Mouse (Mus musculus) gastrocnemius, adult 18-20 months (tissue): ENCODE data around the gene Mapk1ip1. TPM values are rescaled to one million over a fixed set of nuclear protein-coding genes. Genes with fewer than 3 reads are reported as not detected.

ENCODE experiments used
- DNase-seq: peaks from one replicate; pipeline ENCODE4 v3.0.0; 2021; ENCODE audit warnings: low spot score
- long read RNA-seq, 2 experiments: library from polyadenylated mRNA; stranded (forward); transcript quantifications; one replicate each; pipeline ENCODE4 v2.0.0; 2021
- total RNA-seq, 2 experiments: library from RNA; stranded (reverse); gene quantifications; 2 replicates each; pipeline ENCODE4 v1.2.3; 2021

Gene Mapk1ip1
- total RNA-seq = 10 to 100 TPM; 26.6 to 27.0 TPM
- long read RNA-seq, experiment 1, transcript Mapk1ip1-201 (2 exons, 1,502 nt) = major isoform, 18 of 23 reads
- long read RNA-seq, experiment 1, partial matches to known transcripts = 0 of 23 reads
- long read RNA-seq, experiment 1, other reads (novel, unspliced or antisense) = 5 of 23 reads
- long read RNA-seq, experiment 2, transcript Mapk1ip1-201 (2 exons, 1,502 nt) = major isoform, 26 of 30 reads
- long read RNA-seq, experiment 2, partial matches to known transcripts = 0 of 30 reads
- long read RNA-seq, experiment 2, other reads (novel, unspliced or antisense) = 4 of 30 reads

DNA sequence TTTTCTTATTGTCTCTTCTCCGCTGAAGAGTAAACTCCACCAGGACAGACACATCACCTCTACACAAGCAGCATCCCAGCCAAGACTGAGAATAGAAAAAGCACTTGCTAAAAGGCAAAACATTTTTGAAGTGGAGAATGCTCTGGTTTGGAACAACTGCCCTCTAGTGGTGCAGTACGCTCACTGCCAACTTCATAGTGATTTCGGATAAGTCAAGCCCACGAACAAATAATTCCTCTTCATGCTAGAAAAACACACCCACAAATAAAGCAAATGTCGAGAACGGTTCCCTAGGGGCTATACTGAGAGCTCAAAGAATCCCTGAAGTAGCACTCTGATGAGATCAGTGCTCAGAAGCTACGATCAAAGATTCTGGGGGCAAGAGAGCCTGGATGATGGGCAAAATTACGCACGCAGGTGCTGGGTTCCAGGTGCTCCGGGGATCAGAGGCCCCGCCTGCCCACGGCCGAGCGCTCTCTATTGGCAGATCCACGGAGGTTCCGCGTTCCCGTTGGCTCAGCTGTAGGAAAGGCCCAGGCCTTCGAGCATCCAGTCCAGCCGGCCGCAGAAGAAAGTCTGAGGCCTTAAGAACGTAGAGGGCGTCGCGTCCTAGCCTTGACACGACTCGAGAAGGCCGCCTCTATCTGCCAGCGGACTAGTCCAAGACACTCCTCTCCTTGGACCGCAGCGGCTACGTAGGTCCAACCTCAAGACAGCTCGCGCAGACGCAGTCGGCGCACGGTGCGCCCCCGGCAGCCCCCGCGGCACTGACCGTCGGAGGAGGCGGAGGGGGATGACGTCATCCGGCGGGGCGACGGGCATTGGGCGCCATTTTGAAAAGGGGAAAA lies at the start of gene Mapk1ip1, which contains the start of gene Ppp2r2d:
Gene Mapk1ip1 (minus strand): TSS at position 730 of the 848 bp plus-strand sequence.
Gene Ppp2r2d (plus strand): TSS at position 536 of the 848 bp plus-strand sequence.
- peak; percentile 97 for DNase-seq

DNA sequence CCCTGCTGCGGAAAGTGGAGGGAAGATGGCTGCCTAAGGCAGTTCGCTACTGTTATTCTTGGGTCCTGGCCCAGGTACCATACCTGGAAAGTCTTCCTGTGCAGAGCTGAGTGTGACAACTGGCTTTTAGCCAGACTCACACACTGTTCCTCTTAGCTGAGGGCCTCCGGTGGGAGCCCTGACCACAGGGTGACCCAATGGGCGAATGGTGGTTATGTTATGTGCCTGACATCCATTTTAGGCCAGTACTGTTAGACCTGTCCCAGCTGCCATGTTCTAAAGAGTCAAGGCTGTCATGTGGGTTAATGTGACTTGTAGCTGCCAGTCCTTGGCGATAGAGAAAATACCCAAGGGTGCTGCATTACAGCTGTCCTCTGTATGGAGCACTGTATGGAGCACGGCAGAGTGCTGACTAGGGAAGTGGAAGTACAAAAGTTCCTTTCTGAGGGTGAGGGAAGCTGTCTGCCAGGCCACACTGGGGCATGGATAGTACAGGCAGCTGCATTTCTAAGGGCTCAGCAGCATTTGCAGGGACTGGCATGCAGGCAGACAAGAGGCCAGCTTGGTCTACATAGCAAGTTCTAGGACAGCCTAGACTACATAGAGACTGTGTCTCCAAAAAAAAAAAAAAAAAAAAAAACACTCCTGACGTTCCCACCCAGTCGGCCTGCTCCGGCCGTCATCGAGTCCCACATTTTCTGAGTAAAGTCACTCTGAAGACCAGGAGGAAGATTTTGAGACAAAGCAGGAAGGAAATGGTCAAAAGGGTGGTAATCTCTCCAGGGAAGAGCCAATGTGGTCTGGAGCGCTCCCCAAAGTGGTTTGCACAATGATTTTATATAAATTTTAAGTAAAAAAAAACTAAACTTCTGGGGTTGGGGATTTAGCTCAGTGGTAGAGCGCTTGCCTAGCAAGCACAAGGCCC lies 39.6 kb upstream of the Mapk1ip1 start:
- no peak for DNase-seq

DNA sequence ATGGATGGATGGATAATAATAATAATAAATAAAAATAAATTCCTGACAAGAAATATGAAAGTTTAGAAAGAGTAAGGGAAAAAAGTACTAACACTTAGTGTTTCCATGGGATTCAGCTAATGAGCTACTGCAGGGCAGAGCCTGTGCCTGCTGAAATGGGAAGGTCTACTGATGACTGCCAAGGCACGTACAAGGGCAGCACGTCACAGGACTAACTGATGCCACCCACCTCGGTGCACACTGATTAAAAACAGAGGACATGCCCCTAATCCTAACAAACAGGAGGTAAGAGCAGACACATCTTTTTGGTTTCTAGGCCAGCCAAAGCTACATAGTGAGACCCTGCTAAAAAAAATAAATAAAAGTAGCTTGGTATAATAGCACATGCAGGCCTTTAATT lies 37.7 kb upstream of the Mapk1ip1 start:
- no peak for DNase-seq

DNA sequence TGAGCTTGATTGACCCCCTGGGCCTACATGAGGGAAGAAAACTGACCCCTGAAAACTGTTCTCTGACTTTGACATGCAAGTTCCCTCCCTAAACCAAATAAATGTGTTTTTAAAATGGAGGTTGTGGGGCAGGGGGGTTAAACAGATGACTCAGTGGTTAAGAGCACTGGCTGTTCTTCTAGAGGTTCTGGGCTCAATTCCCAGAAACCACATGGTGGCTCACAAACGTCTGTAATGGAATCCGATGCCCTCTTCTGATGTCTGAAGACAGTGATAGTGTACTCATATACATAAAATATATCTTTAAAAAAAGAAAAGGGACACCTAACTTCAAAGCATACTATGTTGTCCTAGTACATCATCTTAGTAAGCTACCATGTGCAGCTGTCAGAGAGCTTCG lies 29.0 kb upstream of the Mapk1ip1 start:
- DNase-seq = peak; percentile 30

DNA sequence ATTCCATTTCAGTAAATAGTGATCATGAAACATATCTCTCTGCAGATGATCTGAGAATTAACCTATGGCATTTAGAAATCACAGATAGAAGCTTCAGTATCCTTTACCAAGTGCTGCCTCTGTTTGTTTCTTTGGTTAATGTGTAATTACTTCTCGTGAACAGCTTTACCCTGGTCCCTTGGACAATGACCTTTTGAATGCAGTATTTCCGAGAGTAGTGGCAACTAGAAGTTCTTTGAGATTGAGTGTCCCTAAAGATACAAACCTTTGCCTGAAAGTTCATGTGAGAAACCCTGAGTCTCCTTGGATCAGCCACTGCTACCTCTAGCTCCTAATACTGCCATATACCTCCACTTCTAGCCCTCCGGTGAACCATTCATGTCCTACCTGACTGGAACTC lies 26.9 kb upstream of the Mapk1ip1 start:
- DNase-seq = no peak

GRCm38 (mm10) chr7:138868316-138868715 lies 22.2 kb upstream of the Mapk1ip1 start:
- DNase-seq = no peak

GRCm38 (mm10) chr7:138867286-138867685 lies 21.2 kb upstream of the Mapk1ip1 start:
- DNase-seq = no peak

GRCm38 (mm10) chr7:138864776-138865175 lies 18.7 kb upstream of the Mapk1ip1 start:
- DNase-seq = no peak

- DNase-seq = peak; percentile 37
Measured at GRCm38 (mm10) chr7:138863950-138864572, 18.0 kb upstream of the Mapk1ip1 start.

DNA sequence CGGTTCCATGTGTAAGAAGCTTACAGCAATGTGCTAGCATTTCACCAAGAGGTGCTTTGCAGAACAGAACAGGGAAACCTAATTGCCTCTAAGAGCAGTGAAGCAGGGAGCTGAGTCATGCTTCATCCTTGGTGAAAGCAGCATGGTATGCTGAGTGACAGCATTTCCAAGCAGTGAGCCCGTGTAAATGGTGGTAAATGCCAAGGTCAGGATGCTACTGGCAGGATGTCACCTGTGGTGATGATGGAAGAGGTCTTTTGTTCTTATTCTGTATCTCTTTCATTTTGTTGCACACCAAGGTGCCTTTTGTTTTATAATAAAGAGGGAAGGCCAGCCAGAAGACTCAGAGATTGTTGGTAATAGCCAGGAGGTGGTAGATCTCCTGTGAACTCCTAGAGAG lies 10.6 kb upstream of the Mapk1ip1 start:
- DNase-seq = no peak

DNA sequence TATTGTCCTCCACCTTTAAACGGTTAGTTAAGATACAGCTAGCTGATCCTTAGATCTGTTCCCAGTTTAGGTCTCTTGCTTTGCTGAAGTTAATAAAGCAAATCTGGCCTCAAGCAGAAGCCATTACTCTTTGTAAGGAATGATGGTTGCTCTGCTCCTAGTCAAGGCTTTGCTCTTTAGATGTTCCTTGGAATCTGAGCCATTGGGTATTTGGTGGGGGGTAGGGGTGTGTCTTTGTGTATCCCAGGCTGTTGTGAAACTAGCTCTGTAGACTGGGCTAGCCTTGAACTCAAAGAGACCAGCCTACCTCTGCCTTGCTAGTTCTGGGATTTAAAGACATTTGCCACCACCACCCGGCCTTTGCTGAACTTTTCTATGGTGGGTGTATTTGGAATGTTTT lies 8.1 kb upstream of the Mapk1ip1 start:
- no peak for DNase-seq

DNA sequence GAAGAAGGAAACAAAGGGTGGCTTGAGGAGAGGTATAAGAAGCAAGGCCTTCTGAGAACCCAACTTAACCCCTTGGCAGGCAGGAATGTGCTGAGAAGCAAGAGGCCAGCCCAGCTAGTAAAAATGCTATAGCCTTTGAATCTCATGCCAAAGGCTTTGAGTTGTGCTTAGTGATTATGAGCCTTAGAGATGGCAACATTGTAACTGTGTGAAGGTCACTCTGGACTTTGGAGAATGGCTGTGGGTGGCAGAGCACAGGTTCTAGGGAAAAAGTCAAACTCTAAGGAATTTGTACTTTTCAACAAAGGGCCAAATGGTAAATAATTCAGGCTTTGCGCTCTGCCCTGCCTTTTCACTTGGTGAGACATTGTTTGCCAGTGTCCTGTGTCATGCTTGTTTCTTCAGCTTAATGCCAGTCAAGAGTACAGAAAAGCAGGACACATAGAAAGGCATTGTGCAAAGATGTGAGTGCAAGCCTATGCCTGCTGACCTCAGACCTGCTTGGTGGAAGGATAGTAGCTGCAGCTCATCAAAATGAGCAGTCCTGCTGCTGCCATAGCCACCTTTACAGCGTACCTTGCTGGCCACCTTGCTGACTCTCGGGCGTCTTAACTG lies 7.5 kb upstream of the Mapk1ip1 start:
- DNase-seq = no peak

DNA sequence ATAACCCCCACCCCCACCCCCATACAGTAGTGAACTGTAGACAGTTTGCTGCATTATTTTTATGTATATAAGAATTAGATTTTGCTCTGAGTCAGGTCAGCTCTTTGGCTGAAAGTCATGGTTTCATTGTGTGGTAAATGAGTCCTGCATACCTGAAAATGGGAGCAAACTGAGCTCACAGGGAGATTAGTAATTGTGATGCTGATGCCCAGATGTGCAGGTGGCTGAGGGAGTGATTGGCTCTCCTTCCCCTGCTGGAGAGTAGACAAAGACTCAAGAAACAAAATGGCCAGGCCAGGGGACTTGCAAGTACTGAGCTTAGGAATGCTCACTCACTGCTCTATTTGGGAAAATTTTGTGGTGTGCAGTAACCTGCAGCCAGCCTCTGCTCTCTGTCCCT lies 4.0 kb upstream of the Mapk1ip1 start:
- DNase-seq = no peak

GRCm38 (mm10) chr7:138848028-138848920 lies 2.2 kb upstream of the Mapk1ip1 start:
- DNase-seq = peak; percentile 20

GRCm38 (mm10) chr7:138847316-138848027 lies 1.4 kb upstream of the Mapk1ip1 start:
- no peak for DNase-seq

GRCm38 (mm10) chr7:138846502-138846991 lies 474 bp upstream of the Mapk1ip1 start:
- DNase-seq = no peak

- no peak for DNase-seq
Measured at GRCm38 (mm10) chr7:138845111-138845510, 962 bp downstream of the Mapk1ip1 start.

DNA sequence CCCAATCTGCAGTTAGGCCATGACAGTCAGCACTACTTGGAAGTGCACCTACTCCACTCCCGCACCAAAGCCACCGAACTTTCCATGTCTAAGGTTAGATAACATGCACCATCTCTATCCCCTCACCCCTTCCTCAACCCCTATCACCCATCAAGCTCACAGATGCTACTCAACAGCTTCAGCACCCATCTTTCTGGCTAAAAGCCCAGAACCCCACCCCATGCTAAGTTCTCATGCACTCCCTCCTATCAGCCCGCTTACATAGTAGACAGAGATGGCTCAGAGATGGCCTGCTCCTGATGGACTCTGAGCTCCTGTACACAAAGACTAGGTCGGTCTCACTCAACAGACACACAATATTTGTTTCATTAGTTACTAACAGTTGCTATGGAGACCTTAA lies 2.7 kb downstream of the Mapk1ip1 start:
- DNase-seq = no peak
